Mouse (Mus musculus): ENCODE measurements around the gene Hspa4. TPM values are rescaled to one million over a fixed set of nuclear protein-coding genes. Genes with fewer than 3 reads are reported as not detected.

Hspa4 gene
- polyA plus RNA-seq, 1 experiment from 2014 or later = 116 TPM

GRCm38 (mm10) chr11:53260056-53260455 is 40.2 kb downstream of the Hspa4 start:
- Histone ChIP-seq H3K27ac (replicated peaks) (no peak overlapping the region), H3K9me3 (replicated peaks) (no peaks in the 10 kb centered on the region), H3K4me3 (no peak overlapping the region), H3K36me3 (peaks cover 63% of the 10 kb centered on the region), H3K4me1 (no peaks in the 10 kb centered on the region), H3K27me3 (ENCODE audit: low read depth, poor library complexity, severe bottlenecking) (no peaks in the 10 kb centered on the region)
- 80% methylated on average over 1 of the region's 1 CpGs for WGBS
- DNase-seq (ENCODE audit: low spot score) = no peak

- H3K9me3 ChIP-seq (replicated peaks) = 0 out of 2 replicates have a peak, but pooled peaks cover 4% of the 10 kb centered on the region
- H3K4me3 ChIP-seq = no peak overlapping the region
- H3K27me3 ChIP-seq (ENCODE audit: low read depth, poor library complexity, severe bottlenecking) = no peaks in the 10 kb centered on the region
- DNase-seq (ENCODE audit: low spot score) = no peak
- WGBS = 91% methylated on average over 5 of the region's 6 CpGs
- H3K4me1 ChIP-seq = no peaks in the 10 kb centered on the region
- no peak overlapping the region for H3K27ac ChIP-seq (replicated peaks)
- peaks cover 53% of the 10 kb centered on the region for H3K36me3 ChIP-seq
Measured at GRCm38 (mm10) chr11:53259047-53259632, 41.1 kb downstream of the Hspa4 start.

GRCm38 (mm10) chr11:53256914-53257313 is 43.3 kb downstream of the Hspa4 start:
- H3K27me3 ChIP-seq (ENCODE audit: low read depth, poor library complexity, severe bottlenecking) = no peaks in the 10 kb centered on the region
- 0 out of 2 replicates have a peak, but pooled peaks cover 4% of the 10 kb centered on the region for H3K9me3 ChIP-seq (replicated peaks)
- DNase-seq (ENCODE audit: low spot score) = no peak
- no peak overlapping the region for H3K27ac ChIP-seq (replicated peaks)
- no peak overlapping the region for H3K4me3 ChIP-seq
- H3K36me3 ChIP-seq = peaks cover 32% of the 10 kb centered on the region
- peaks cover 9% of the 10 kb centered on the region for H3K4me1 ChIP-seq
- 82% methylated on average over 2 of the region's 2 CpGs for WGBS

- 0 out of 2 replicates have a peak, but pooled peaks cover 4% of the 10 kb centered on the region for H3K9me3 ChIP-seq (replicated peaks)
- peaks cover 12% of the 10 kb centered on the region for H3K36me3 ChIP-seq
- no peaks in the 10 kb centered on the region for H3K27me3 ChIP-seq (ENCODE audit: low read depth, poor library complexity, severe bottlenecking)
- H3K4me3 ChIP-seq = no peak overlapping the region
- 42% methylated on average over 7 of the region's 7 CpGs for WGBS
- DNase-seq (ENCODE audit: low spot score) = peak; percentile 68
- peaks cover 14% of the 10 kb centered on the region for H3K4me1 ChIP-seq
- H3K27ac ChIP-seq (replicated peaks) = no peak overlapping the region
Measured at GRCm38 (mm10) chr11:53254926-53255325, 45.3 kb downstream of the Hspa4 start.

- Histone ChIP-seq H3K36me3 (peaks cover 7% of the 10 kb centered on the region), H3K4me1 (peaks cover 14% of the 10 kb centered on the region), H3K4me3 (no peak overlapping the region), H3K27ac (replicated peaks) (no peak overlapping the region), H3K9me3 (replicated peaks) (0 out of 2 replicates have a peak, but pooled peaks cover 4% of the 10 kb centered on the region), H3K27me3 (ENCODE audit: low read depth, poor library complexity, severe bottlenecking) (no peaks in the 10 kb centered on the region)
- 92% methylated on average over 3 of the region's 3 CpGs for WGBS
- DNase-seq (ENCODE audit: low spot score) = no peak
Measured at GRCm38 (mm10) chr11:53254428-53254827, 45.8 kb downstream of the Hspa4 start.

GRCm38 (mm10) chr11:53252186-53253119 is 47.8 kb downstream of the Hspa4 start:
- Histone ChIP-seq H3K27me3 (ENCODE audit: low read depth, poor library complexity, severe bottlenecking) (no peaks in the 10 kb centered on the region), H3K4me3 (no peak overlapping the region), H3K9me3 (replicated peaks) (0 out of 2 replicates have a peak, but pooled peaks cover 4% of the 10 kb centered on the region), H3K27ac (replicated peaks) (peak overlapping the region; percentile 65), H3K4me1 (peaks cover 14% of the 10 kb centered on the region), H3K36me3 (0 out of 2 replicates have a peak, but pooled peaks cover under 1% of the 10 kb centered on the region)
- DNase-seq (ENCODE audit: low spot score) = peak; percentile 35
- 81% methylated on average over 12 of the region's 12 CpGs for WGBS

- DNase-seq (ENCODE audit: low spot score) = no peak
- Histone ChIP-seq H3K4me3 (no peak overlapping the region), H3K27me3 (ENCODE audit: low read depth, poor library complexity, severe bottlenecking) (no peaks in the 10 kb centered on the region), H3K4me1 (peaks cover 14% of the 10 kb centered on the region), H3K27ac (replicated peaks) (no peak overlapping the region), H3K9me3 (replicated peaks) (0 out of 2 replicates have a peak, but pooled peaks cover 4% of the 10 kb centered on the region), H3K36me3 (no peaks in the 10 kb centered on the region)
- 94% methylated on average over 14 of the region's 14 CpGs for WGBS
Measured at GRCm38 (mm10) chr11:53250796-53251195, 49.5 kb downstream of the Hspa4 start.

- WGBS = 86% methylated on average over 5 of the region's 5 CpGs
- no peak for DNase-seq (ENCODE audit: low spot score)
Measured at GRCm38 (mm10) chr11:53249686-53250085, 50.6 kb downstream of the Hspa4 start.

GRCm38 (mm10) chr11:53245561-53245960 is 54.7 kb downstream of the Hspa4 start:
- H3K9me3 ChIP-seq (replicated peaks) = no peaks in the 10 kb centered on the region
- no peak for DNase-seq (ENCODE audit: low spot score)
- no peaks in the 10 kb centered on the region for H3K27me3 ChIP-seq (ENCODE audit: low read depth, poor library complexity, severe bottlenecking)
- no peak overlapping the region for H3K27ac ChIP-seq (replicated peaks)
- WGBS = 76% methylated on average over 2 of the region's 2 CpGs
- no peaks in the 10 kb centered on the region for H3K36me3 ChIP-seq
- no peaks in the 10 kb centered on the region for H3K4me1 ChIP-seq
- no peak overlapping the region for H3K4me3 ChIP-seq

More at GRCm38 (mm10) chr11:53249686-53250085, 50.6 kb downstream of the Hspa4 start:
- Histone ChIP-seq H3K36me3 (no peaks in the 10 kb centered on the region), H3K9me3 (replicated peaks) (0 out of 2 replicates have a peak, but pooled peaks cover 4% of the 10 kb centered on the region), H3K4me1 (peaks cover 14% of the 10 kb centered on the region), H3K27ac (replicated peaks) (no peak overlapping the region), H3K4me3 (no peak overlapping the region), H3K27me3 (ENCODE audit: low read depth, poor library complexity, severe bottlenecking) (no peaks in the 10 kb centered on the region)

GRCm38 (mm10) chr11:53243199-53243598 is 57.1 kb downstream of the Hspa4 start:
- 49% methylated on average over 11 of the region's 11 CpGs for WGBS
- Histone ChIP-seq H3K4me1 (no peaks in the 10 kb centered on the region), H3K36me3 (no peaks in the 10 kb centered on the region), H3K27ac (replicated peaks) (no peak overlapping the region; the same call in 1 of the 2 replicates), H3K4me3 (no peak overlapping the region), H3K27me3 (ENCODE audit: low read depth, poor library complexity, severe bottlenecking) (no peaks in the 10 kb centered on the region), H3K9me3 (replicated peaks) (no peaks in the 10 kb centered on the region)
- peak; percentile 38 for DNase-seq (ENCODE audit: low spot score)

- Histone ChIP-seq H3K4me3 (no peak overlapping the region), H3K27me3 (ENCODE audit: low read depth, poor library complexity, severe bottlenecking) (no peaks in the 10 kb centered on the region), H3K4me1 (no peaks in the 10 kb centered on the region), H3K9me3 (replicated peaks) (no peaks in the 10 kb centered on the region), H3K36me3 (no peaks in the 10 kb centered on the region), H3K27ac (replicated peaks) (no peak overlapping the region)
- DNase-seq (ENCODE audit: low spot score) = no peak
- 81% methylated on average over 9 of the region's 9 CpGs for WGBS
Measured at GRCm38 (mm10) chr11:53233590-53233989, 66.7 kb downstream of the Hspa4 start.

- Histone ChIP-seq H3K4me3 (no peak overlapping the region), H3K4me1 (no peaks in the 10 kb centered on the region), H3K27ac (replicated peaks) (no peak overlapping the region), H3K9me3 (replicated peaks) (no peaks in the 10 kb centered on the region), H3K27me3 (ENCODE audit: low read depth, poor library complexity, severe bottlenecking) (no peaks in the 10 kb centered on the region), H3K36me3 (no peaks in the 10 kb centered on the region)
- 84% methylated on average over 5 of the region's 5 CpGs for WGBS
- no peak for DNase-seq (ENCODE audit: low spot score)
Measured at GRCm38 (mm10) chr11:53231836-53232235, 68.4 kb downstream of the Hspa4 start.

- no peak overlapping the region for H3K27ac ChIP-seq (replicated peaks)
- no peaks in the 10 kb centered on the region for H3K9me3 ChIP-seq (replicated peaks)
- no peaks in the 10 kb centered on the region for H3K4me1 ChIP-seq
- H3K27me3 ChIP-seq (ENCODE audit: low read depth, poor library complexity, severe bottlenecking) = no peaks in the 10 kb centered on the region
- WGBS = 93% methylated on average over 3 of the region's 3 CpGs
- no peak overlapping the region for H3K4me3 ChIP-seq
- H3K36me3 ChIP-seq = no peaks in the 10 kb centered on the region
- DNase-seq (ENCODE audit: low spot score) = no peak
Measured at GRCm38 (mm10) chr11:53229011-53229410, 71.2 kb downstream of the Hspa4 start.
